Mouse (Mus musculus) limb, embryonic 15.5 days (tissue): ENCODE data around the gene Synm. TPM values are rescaled to one million over a fixed set of nuclear protein-coding genes. Genes with fewer than 3 reads are reported as not detected.

ENCODE experiments used
- ATAC-seq: fragments of 200-750 bp; cut with Nextera tagmentation; 2 replicates; pipeline ENCODE4 v1.8.0; 2017; ENCODE audit warnings: low read depth, moderate TSS enrichment; ENCODE audit not compliant: insufficient number of reproducible peaks, low FRiP score, low TSS enrichment
- H3K27ac ChIP-seq: fragments of 300-500 bp; sonication (generic); 2 replicates; pipeline ENCODE4 v1.5.1; 2015; ENCODE audit warnings: moderate library complexity, mild to moderate bottlenecking, inconsistent platforms
- H3K27me3 ChIP-seq: fragments of 300-500 bp; sonication (generic); 2 replicates; pipeline ENCODE4 v1.6.1; 2015; ENCODE audit warnings: inconsistent platforms
- H3K36me3 ChIP-seq: fragments of 300-500 bp; sonication (generic); 2 replicates; pipeline ENCODE4 v1.6.1; 2015; ENCODE audit warnings: inconsistent platforms
- H3K4me1 ChIP-seq: fragments of 300-500 bp; sonication (generic); 2 replicates; pipeline ENCODE4 v1.6.1; 2015; ENCODE audit warnings: inconsistent platforms
- H3K4me2 ChIP-seq: fragments of 300-500 bp; sonication (generic); 2 replicates; pipeline ENCODE4 v1.6.1; 2015; ENCODE audit warnings: mild to moderate bottlenecking, inconsistent platforms
- H3K4me3 ChIP-seq: fragments of 300-500 bp; sonication (generic); 2 replicates; pipeline ENCODE4 v1.5.1; 2015; ENCODE audit warnings: mild to moderate bottlenecking, inconsistent platforms
- H3K9ac ChIP-seq: fragments of 300-500 bp; sonication (generic); 2 replicates; pipeline ENCODE4 v1.6.1; 2015; ENCODE audit warnings: inconsistent platforms
- H3K9me3 ChIP-seq: fragments of 300-500 bp; sonication (generic); 2 replicates; pipeline ENCODE4 v1.6.1; 2016; ENCODE audit warnings: inconsistent platforms
- WGBS: fragments of 180-500 bp; shearing (Covaris S2); methylation state at CpG from one replicate; pipeline ENCODE4 v1.1.7; 2015; 5-methylcytosine and 5-hydroxymethylcytosine counted together
- polyA plus RNA-seq: library from polyadenylated mRNA; unstranded; fragments of >200 nt; fragmentation: Nextera tagmentation; extraction: Ambion mirVana; gene quantifications from 2 replicates; pipeline ENCODE4 v1.2.1, GENCODE M21; 2015

Synm gene
- polyA plus RNA-seq, 1 experiment from 2014 or later, result 1.8 TPM

DNA sequence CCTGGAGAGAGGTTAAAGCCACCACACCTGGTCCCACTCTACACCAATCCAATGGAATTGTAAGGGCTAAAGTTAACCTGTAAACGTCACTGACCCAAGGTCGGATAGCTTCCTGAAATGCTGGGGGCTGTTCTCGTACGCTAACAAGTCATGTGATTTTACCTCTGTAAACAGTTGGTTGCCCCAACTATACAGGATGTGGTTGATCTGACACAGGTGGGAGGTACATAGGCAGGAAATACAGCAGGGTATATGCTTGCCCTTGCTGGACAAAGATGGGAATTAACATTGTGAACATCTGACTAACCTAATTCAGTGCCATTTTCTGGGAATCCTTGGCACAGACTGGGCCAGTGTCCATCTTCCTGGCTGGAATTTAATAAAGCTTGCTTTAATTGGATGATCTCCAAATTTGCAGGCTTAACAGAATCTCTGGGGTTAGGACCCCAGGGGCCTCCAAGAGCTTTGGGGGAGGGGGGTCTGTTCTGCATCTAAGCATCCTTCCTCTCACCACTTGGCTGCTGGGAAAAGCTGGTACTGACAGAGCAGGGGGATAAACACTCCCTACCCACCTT lies 11.7 kb downstream of the Synm start:
- 76% methylated on average over 4 of the region's 4 CpGs for WGBS

GRCm38 (mm10) chr7:67741706-67742105 lies 17.8 kb downstream of the Synm start:
- Histone ChIP-seq H3K4me2 (no peak overlapping the region), H3K4me1 (peaks cover 24% of the 10 kb centered on the region), H3K27ac (no peak overlapping the region; the same call in none of the 2 replicates), H3K9me3 (no peaks in the 10 kb centered on the region), H3K27me3 (no peaks in the 10 kb centered on the region), H3K4me3 (no peak overlapping the region), H3K36me3 (no peaks in the 10 kb centered on the region), H3K9ac (no peak overlapping the region)
- 42% methylated on average over 7 of the region's 7 CpGs for WGBS
- ATAC-seq, result no peak

More for the DNA sequence above, 11.7 kb downstream of the Synm start:
- Histone ChIP-seq H3K4me2 (no peak overlapping the region), H3K27me3 (no peaks in the 10 kb centered on the region), H3K9me3 (no peaks in the 10 kb centered on the region), H3K4me3 (no peak overlapping the region), H3K9ac (no peak overlapping the region), H3K36me3 (no peaks in the 10 kb centered on the region), H3K27ac (no peak overlapping the region), H3K4me1 (peaks cover 18% of the 10 kb centered on the region)
- ATAC-seq, result no peak

DNA sequence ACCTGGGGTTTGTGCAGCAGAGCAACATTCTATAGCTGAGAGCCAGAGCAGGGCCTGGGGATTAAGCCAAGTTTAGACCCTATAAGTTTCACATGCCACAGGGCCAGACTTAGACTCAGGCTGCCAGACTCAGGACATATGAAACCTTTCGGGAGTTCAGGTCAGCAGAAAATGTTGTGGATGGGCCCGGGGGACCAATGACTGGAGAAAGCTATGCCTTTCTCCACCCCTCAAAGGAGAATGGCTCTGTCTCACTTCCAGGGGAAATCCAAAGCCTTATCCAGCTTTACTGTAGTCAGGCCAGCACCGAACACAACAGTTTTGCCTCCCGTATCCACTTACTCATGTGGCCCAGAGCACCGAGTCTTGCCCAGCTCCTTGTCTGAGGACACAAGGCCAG lies 18.7 kb downstream of the Synm start:
- Histone ChIP-seq H3K4me1 (peaks cover 24% of the 10 kb centered on the region), H3K27ac (peak overlapping the region; percentile 54), H3K4me2 (no peak overlapping the region), H3K9ac (no peak overlapping the region), H3K4me3 (no peak overlapping the region), H3K27me3 (no peaks in the 10 kb centered on the region), H3K36me3 (no peaks in the 10 kb centered on the region), H3K9me3 (no peaks in the 10 kb centered on the region)
- WGBS, result 43% methylated on average over 5 of the region's 5 CpGs
- peak; percentile 55 for ATAC-seq

- WGBS, result 51% methylated on average over 4 of the region's 4 CpGs
Observed at GRCm38 (mm10) chr7:67740382-67740781, 19.2 kb downstream of the Synm start.

GRCm38 (mm10) chr7:67732276-67732675 lies 27.3 kb downstream of the Synm start:
- no peaks in the 10 kb centered on the region for H3K4me1 ChIP-seq
- H3K4me2 ChIP-seq, result no peak overlapping the region
- H3K9me3 ChIP-seq, result no peaks in the 10 kb centered on the region
- H3K36me3 ChIP-seq, result peaks cover 28% of the 10 kb centered on the region
- no peak overlapping the region for H3K9ac ChIP-seq
- 76% methylated on average over 4 of the region's 4 CpGs for WGBS
- no peak for ATAC-seq
- H3K27me3 ChIP-seq, result no peaks in the 10 kb centered on the region
- no peak overlapping the region for H3K27ac ChIP-seq
- H3K4me3 ChIP-seq, result no peak overlapping the region

More at GRCm38 (mm10) chr7:67740382-67740781, 19.2 kb downstream of the Synm start:
- H3K9ac ChIP-seq, result no peak overlapping the region
- H3K9me3 ChIP-seq, result no peaks in the 10 kb centered on the region
- H3K4me2 ChIP-seq, result no peak overlapping the region
- H3K4me3 ChIP-seq, result no peak overlapping the region
- no peak for ATAC-seq
- 0 out of 2 replicates have a peak, but pooled peaks cover under 1% of the 10 kb centered on the region for H3K36me3 ChIP-seq
- H3K27ac ChIP-seq, result peak overlapping the region; percentile 76
- peaks cover 24% of the 10 kb centered on the region for H3K4me1 ChIP-seq
- no peaks in the 10 kb centered on the region for H3K27me3 ChIP-seq

GRCm38 (mm10) chr7:67730431-67731110 lies 29.0 kb downstream of the Synm start:
- Histone ChIP-seq H3K4me2 (no peak overlapping the region), H3K27ac (no peak overlapping the region), H3K36me3 (peaks cover 45% of the 10 kb centered on the region), H3K4me3 (no peak overlapping the region), H3K27me3 (no peaks in the 10 kb centered on the region), H3K4me1 (no peaks in the 10 kb centered on the region), H3K9me3 (no peaks in the 10 kb centered on the region), H3K9ac (no peak overlapping the region)
- 65% methylated on average over 5 of the region's 5 CpGs for WGBS
- ATAC-seq, result no peak

- WGBS, result 93% methylated on average over 4 of the region's 4 CpGs
- no peaks in the 10 kb centered on the region for H3K9me3 ChIP-seq
- H3K4me1 ChIP-seq, result no peaks in the 10 kb centered on the region
- no peak overlapping the region for H3K4me2 ChIP-seq
- ATAC-seq, result no peak
- H3K27me3 ChIP-seq, result no peaks in the 10 kb centered on the region
- H3K4me3 ChIP-seq, result no peak overlapping the region
- peaks cover 45% of the 10 kb centered on the region for H3K36me3 ChIP-seq
- no peak overlapping the region for H3K9ac ChIP-seq
- no peak overlapping the region for H3K27ac ChIP-seq
Observed at GRCm38 (mm10) chr7:67728809-67729208, 30.7 kb downstream of the Synm start.

DNA sequence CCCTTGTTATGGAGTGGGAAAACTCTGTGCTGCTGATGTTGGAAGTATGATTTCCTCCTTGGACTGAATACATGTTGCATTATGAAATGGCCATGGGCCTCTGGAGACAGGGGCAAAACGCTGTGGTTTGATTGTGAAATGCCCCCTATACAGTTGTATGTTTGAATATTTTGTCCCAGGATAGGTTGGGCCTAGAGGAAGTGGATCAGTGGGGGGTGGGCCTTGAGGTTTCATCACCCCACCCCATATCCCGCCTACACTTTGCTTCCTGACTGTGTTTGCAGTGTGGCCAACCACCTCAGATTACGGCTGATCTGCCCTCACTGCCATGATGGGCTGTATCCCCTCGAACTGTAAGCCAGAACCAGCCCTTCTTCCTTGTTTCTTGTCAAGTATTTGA lies 31.3 kb downstream of the Synm start:
- ATAC-seq, result no peak
- H3K9me3 ChIP-seq, result no peaks in the 10 kb centered on the region
- no peak overlapping the region for H3K4me2 ChIP-seq

GRCm38 (mm10) chr7:67725016-67725415 lies 34.5 kb downstream of the Synm start:
- Histone ChIP-seq H3K27ac (no peak overlapping the region), H3K9me3 (no peaks in the 10 kb centered on the region), H3K9ac (no peak overlapping the region), H3K27me3 (no peaks in the 10 kb centered on the region), H3K4me3 (no peak overlapping the region), H3K4me1 (no peaks in the 10 kb centered on the region), H3K4me2 (no peak overlapping the region), H3K36me3 (peaks cover 50% of the 10 kb centered on the region)
- no peak for ATAC-seq
- WGBS, result 68% methylated on average over 9 of the region's 9 CpGs

More for the DNA sequence above, 31.3 kb downstream of the Synm start:
- peaks cover 45% of the 10 kb centered on the region for H3K36me3 ChIP-seq
- no peaks in the 10 kb centered on the region for H3K4me1 ChIP-seq
- no peak overlapping the region for H3K4me3 ChIP-seq
- H3K27ac ChIP-seq, result no peak overlapping the region
- H3K9ac ChIP-seq, result no peak overlapping the region
- WGBS, result 95% methylated on average over 4 of the region's 4 CpGs
- H3K27me3 ChIP-seq, result no peaks in the 10 kb centered on the region

GRCm38 (mm10) chr7:67724536-67724935 lies 35.0 kb downstream of the Synm start:
- WGBS, result 72% methylated on average over 4 of the region's 4 CpGs
- Histone ChIP-seq H3K36me3 (peaks cover 55% of the 10 kb centered on the region), H3K27me3 (no peaks in the 10 kb centered on the region)

DNA sequence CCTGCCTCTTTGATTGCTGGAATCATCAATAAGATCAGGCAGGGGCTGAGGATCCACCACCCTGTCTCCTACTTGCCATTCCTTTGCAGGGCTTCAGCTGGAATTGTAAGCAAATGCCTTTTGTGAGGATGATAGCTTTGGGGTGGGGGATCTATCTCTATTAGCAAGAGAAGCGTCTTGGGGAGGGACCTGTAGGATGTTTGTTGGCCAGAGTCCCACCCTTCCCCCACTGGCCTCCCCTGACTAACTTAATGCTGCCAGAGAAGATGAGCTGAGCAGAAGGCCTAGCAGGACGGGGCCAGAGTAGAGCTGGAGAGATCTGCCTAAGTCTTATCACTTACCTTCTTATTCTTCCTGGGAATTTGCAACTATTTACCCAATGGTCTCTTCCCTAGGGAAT lies 37.4 kb downstream of the Synm start:
- WGBS, result 54% methylated on average over 2 of the region's 2 CpGs
- no peak overlapping the region for H3K9ac ChIP-seq
- H3K9me3 ChIP-seq, result no peaks in the 10 kb centered on the region
- H3K4me1 ChIP-seq, result no peaks in the 10 kb centered on the region
- ATAC-seq, result no peak
- H3K36me3 ChIP-seq, result peaks cover 42% of the 10 kb centered on the region
- H3K4me2 ChIP-seq, result no peak overlapping the region
- H3K4me3 ChIP-seq, result no peak overlapping the region
- no peak overlapping the region for H3K27ac ChIP-seq
- no peaks in the 10 kb centered on the region for H3K27me3 ChIP-seq

More at GRCm38 (mm10) chr7:67724536-67724935, 35.0 kb downstream of the Synm start:
- Histone ChIP-seq H3K4me2 (no peak overlapping the region), H3K4me3 (no peak overlapping the region), H3K9me3 (no peaks in the 10 kb centered on the region), H3K9ac (no peak overlapping the region), H3K4me1 (no peaks in the 10 kb centered on the region), H3K27ac (no peak overlapping the region)
- ATAC-seq, result no peak

GRCm38 (mm10) chr7:67718804-67719203 lies 40.7 kb downstream of the Synm start:
- Histone ChIP-seq H3K27ac (no peak overlapping the region), H3K4me3 (no peak overlapping the region), H3K27me3 (no peaks in the 10 kb centered on the region), H3K9ac (no peak overlapping the region), H3K4me2 (no peak overlapping the region), H3K36me3 (peaks cover 38% of the 10 kb centered on the region), H3K9me3 (no peaks in the 10 kb centered on the region), H3K4me1 (no peaks in the 10 kb centered on the region)
- WGBS, result 73% methylated on average over 8 of the region's 8 CpGs
- no peak for ATAC-seq
